18 mouse cellular contexts compared by ENCODE assay signal in genomic region chrX:163885539-163885981, GRCm38 (mm10). TPM values are rescaled to one million over a fixed set of nuclear protein-coding genes. Genes with fewer than 3 reads are reported as not detected.
A peak's percentile ranks its signal among the peaks of the same experiment; 100 is the strongest.
DNase-seq lines count a peak whose midpoint lies in the region; ATAC-seq and TF ChIP-seq lines count a peak whose summit lies in the region.
"Had no signal": no experiment of that assay in that cellular context is flagged by ENCODE, and none has a peak within 500 bp of the region (broad histone marks: within the 10 kb centered on the region; RNA-seq: fewer than 3 reads in every experiment).

No protein-coding gene starts in this region.

- H3K9me3 ChIP-seq in embryonic facial prominence, embryonic 14.5 days (ENCODE audit: control insufficient read depth, low read length): no peaks in the 10 kb centered on the region
- H3K9me3 ChIP-seq in embryonic facial prominence, embryonic 10.5 days: no peaks in the 10 kb centered on the region
- H3K9me3 ChIP-seq in midbrain, embryonic 12.5 days: no peaks in the 10 kb centered on the region
- H3K9me3 ChIP-seq in midbrain, embryonic 16.5 days (replicated peaks; ENCODE audit: control insufficient read depth, low read length, poor library complexity, severe bottlenecking): 0 out of 2 replicates have a peak, but pooled peaks cover 3% of the 10 kb centered on the region
- H3K9me3 ChIP-seq in forebrain, postnatal 0 days (ENCODE audit: low read length): no peaks in the 10 kb centered on the region
- no peaks in the 10 kb centered on the region for H3K9me3 ChIP-seq in neural tube, embryonic 15.5 days (replicated peaks)
- H3K9me3 ChIP-seq: embryonic facial prominence, embryonic 12.5 days; heart, embryonic 13.5 days had no signal

- no peak; the same call in 1 of the 2 replicates for ATAC-seq in embryonic facial prominence, embryonic 14.5 days (ENCODE audit: low read depth)
- ATAC-seq in midbrain, embryonic 12.5 days (ENCODE audit: low FRiP score, low read depth): peak; percentile 93
- no peak for ATAC-seq in midbrain, embryonic 16.5 days
- ATAC-seq in forebrain, postnatal 0 days: peak; percentile 58
- ATAC-seq in neural tube, embryonic 15.5 days (ENCODE audit: low FRiP score): peak; percentile 59; the same call in 1 of the 2 replicates
- ATAC-seq: activated CD4-positive, CD25-positive, alpha-beta regulatory T cell, adult 4 months had no signal

- no peaks in the 10 kb centered on the region for H3K36me3 ChIP-seq in embryonic facial prominence, embryonic 14.5 days (ENCODE audit: control insufficient read depth, insufficient read depth, low read length)
- H3K36me3 ChIP-seq in embryonic facial prominence, embryonic 10.5 days (replicated peaks): no peaks in the 10 kb centered on the region
- no peaks in the 10 kb centered on the region for H3K36me3 ChIP-seq in midbrain, embryonic 12.5 days
- no peaks in the 10 kb centered on the region for H3K36me3 ChIP-seq in midbrain, embryonic 16.5 days (ENCODE audit: control insufficient read depth, insufficient read depth, low read length)
- no peaks in the 10 kb centered on the region for H3K36me3 ChIP-seq in forebrain, postnatal 0 days (ENCODE audit: insufficient read depth)
- no peaks in the 10 kb centered on the region for H3K36me3 ChIP-seq in neural tube, embryonic 15.5 days
- H3K36me3 ChIP-seq: embryonic facial prominence, embryonic 12.5 days; heart, embryonic 13.5 days had no signal

- intact Hi-C loops in gastrocnemius, postnatal 36 days (cut with DNase I): no loop called here

- H3K4me2 ChIP-seq in embryonic facial prominence, embryonic 14.5 days (ENCODE audit: low read depth, low read length): no peak overlapping the region
- H3K4me2 ChIP-seq in midbrain, embryonic 12.5 days (replicated peaks): no peak overlapping the region
- no peak overlapping the region for H3K4me2 ChIP-seq in midbrain, embryonic 16.5 days (ENCODE audit: low read length)
- no peak overlapping the region for H3K4me2 ChIP-seq in forebrain, postnatal 0 days (ENCODE audit: low read depth)
- H3K4me2 ChIP-seq in neural tube, embryonic 15.5 days: no peak overlapping the region
- H3K4me2 ChIP-seq: embryonic facial prominence, embryonic 12.5 days; heart, embryonic 13.5 days had no signal

- TF ChIP-seq CTCF in forebrain, postnatal 0 days (IDR thresholded peaks at IDR 0.05; ENCODE audit: low read depth): no peak
- TF ChIP-seq CTCF in layer of hippocampus, adult 2 months (conservative IDR thresholded peaks at IDR 0.05): no peak

- H3K4me3 ChIP-seq in embryonic facial prominence, embryonic 14.5 days (ENCODE audit: low read depth, low read length): no peak overlapping the region
- H3K4me3 ChIP-seq in embryonic facial prominence, embryonic 10.5 days: no peak overlapping the region
- no peak overlapping the region for H3K4me3 ChIP-seq in midbrain, embryonic 12.5 days
- H3K4me3 ChIP-seq in midbrain, embryonic 16.5 days (ENCODE audit: low read depth, low read length): no peak overlapping the region
- H3K4me3 ChIP-seq in forebrain, postnatal 0 days (ENCODE audit: low read depth, low read length): no peak overlapping the region
- H3K4me3 ChIP-seq in neural tube, embryonic 15.5 days (replicated peaks): no peak overlapping the region
- H3K4me3 ChIP-seq in layer of hippocampus, adult 2 months: no peak overlapping the region
- H3K4me3 ChIP-seq: embryonic facial prominence, embryonic 12.5 days; heart, embryonic 13.5 days had no signal

- peak; percentile 8 for DNase-seq in embryonic facial prominence, embryonic 14.5 days (ENCODE audit: low spot score)
- DNase-seq in embryonic facial prominence, embryonic 10.5 days (ENCODE audit: low spot score): no peak
- no peak for DNase-seq in forebrain, postnatal 0 days
- no peak for DNase-seq in layer of hippocampus, adult 2 months (ENCODE audit: low spot score in 2 of 2)
- no peak for DNase-seq in gastrocnemius, postnatal 36 days
- DNase-seq: cerebellum, postnatal 25 days; gastrocnemius, postnatal 14 days; kidney, adult 9 months; liver; lung, adult 18-20 months; lung, postnatal 36 days; thymus, postnatal 4 days had no signal

- 79% methylated on average over 4 of the region's 4 CpGs for WGBS in embryonic facial prominence, embryonic 14.5 days
- 73% methylated on average over 4 of the region's 4 CpGs for WGBS in embryonic facial prominence, embryonic 10.5 days
- 59% methylated on average over 4 of the region's 4 CpGs for WGBS in midbrain, embryonic 12.5 days
- 48% methylated on average over 4 of the region's 4 CpGs for WGBS in midbrain, embryonic 16.5 days
- WGBS in forebrain, postnatal 0 days: 52% methylated on average over 4 of the region's 4 CpGs
- WGBS in neural tube, embryonic 15.5 days: 63% methylated on average over 4 of the region's 4 CpGs

- no peaks in the 10 kb centered on the region for H3K4me1 ChIP-seq in embryonic facial prominence, embryonic 14.5 days (ENCODE audit: control insufficient read depth, insufficient read depth, low read length)
- no peaks in the 10 kb centered on the region for H3K4me1 ChIP-seq in embryonic facial prominence, embryonic 10.5 days
- no peaks in the 10 kb centered on the region for H3K4me1 ChIP-seq in midbrain, embryonic 12.5 days
- no peaks in the 10 kb centered on the region for H3K4me1 ChIP-seq in midbrain, embryonic 16.5 days (ENCODE audit: control insufficient read depth, insufficient read depth, low read length)
- H3K4me1 ChIP-seq in forebrain, postnatal 0 days (ENCODE audit: insufficient read depth): no peaks in the 10 kb centered on the region
- H3K4me1 ChIP-seq in neural tube, embryonic 15.5 days: no peaks in the 10 kb centered on the region
- H3K4me1 ChIP-seq: embryonic facial prominence, embryonic 12.5 days; heart, embryonic 13.5 days had no signal

- H3K9ac ChIP-seq in embryonic facial prominence, embryonic 14.5 days (ENCODE audit: low read depth, low read length): no peak overlapping the region
- H3K9ac ChIP-seq in midbrain, embryonic 12.5 days (replicated peaks): no peak overlapping the region
- no peak overlapping the region for H3K9ac ChIP-seq in midbrain, embryonic 16.5 days (ENCODE audit: low read depth, low read length)
- H3K9ac ChIP-seq in forebrain, postnatal 0 days: no peak overlapping the region
- no peak overlapping the region for H3K9ac ChIP-seq in neural tube, embryonic 15.5 days (replicated peaks)
- H3K9ac ChIP-seq: embryonic facial prominence, embryonic 12.5 days; heart, embryonic 13.5 days had no signal

- H3K27ac ChIP-seq in embryonic facial prominence, embryonic 14.5 days (replicated peaks; ENCODE audit: low read depth, low read length): no peak overlapping the region
- H3K27ac ChIP-seq in embryonic facial prominence, embryonic 10.5 days (replicated peaks): no peak overlapping the region
- no peak overlapping the region for H3K27ac ChIP-seq in midbrain, embryonic 12.5 days (replicated peaks)
- H3K27ac ChIP-seq in midbrain, embryonic 16.5 days (ENCODE audit: low read length): no peak overlapping the region
- no peak overlapping the region for H3K27ac ChIP-seq in forebrain, postnatal 0 days (ENCODE audit: low read depth, low read length)
- no peak overlapping the region for H3K27ac ChIP-seq in neural tube, embryonic 15.5 days (replicated peaks)
- no peak overlapping the region for H3K27ac ChIP-seq in layer of hippocampus, adult 2 months
- H3K27ac ChIP-seq: embryonic facial prominence, embryonic 12.5 days; heart, embryonic 13.5 days had no signal

- H3K27me3 ChIP-seq in embryonic facial prominence, embryonic 14.5 days (replicated peaks; ENCODE audit: control insufficient read depth, insufficient read depth, low read length): 0 out of 2 replicates have a peak, but pooled peaks cover 3% of the 10 kb centered on the region
- H3K27me3 ChIP-seq in embryonic facial prominence, embryonic 10.5 days (replicated peaks; ENCODE audit: low read depth, poor library complexity, severe bottlenecking): peaks cover 62% of the 10 kb centered on the region
- H3K27me3 ChIP-seq in midbrain, embryonic 12.5 days: peaks cover 25% of the 10 kb centered on the region; the same call in 1 of the 2 replicates
- peaks cover 3% of the 10 kb centered on the region; the same call in 1 of the 2 replicates for H3K27me3 ChIP-seq in midbrain, embryonic 16.5 days (ENCODE audit: control insufficient read depth, insufficient read depth, low read depth, low read length)
- no peaks in the 10 kb centered on the region for H3K27me3 ChIP-seq in forebrain, postnatal 0 days (ENCODE audit: insufficient read depth, low read length)
- no peaks in the 10 kb centered on the region for H3K27me3 ChIP-seq in neural tube, embryonic 15.5 days (replicated peaks)
- H3K27me3 ChIP-seq: embryonic facial prominence, embryonic 12.5 days; heart, embryonic 13.5 days had no signal

RNA-seq across cellular contexts. Expression of gene Ap1s2, which starts 23.3 kb away (rescaled TPM):
- 32.6 and 38.1 TPM in 2 replicates for polyA plus RNA-seq in embryonic facial prominence, embryonic 14.5 days (2014; fragmentation: Nextera tagmentation; extraction: Ambion mirVana)
- 20.8 and 22.7 TPM in 2 replicates for polyA plus RNA-seq in embryonic facial prominence, embryonic 10.5 days (2016; fragmentation: Nextera tagmentation; extraction: Ambion mirVana)
- 46.0 and 47.9 TPM in 2 replicates for polyA plus RNA-seq in midbrain, embryonic 12.5 days (2016; fragmentation: Nextera tagmentation; extraction: Ambion mirVana)
- polyA plus RNA-seq in midbrain, embryonic 16.5 days (2015; fragmentation: Nextera tagmentation; extraction: Ambion mirVana): 120 and 133 TPM in 2 replicates
- 96.6 and 123 TPM in 2 replicates for total RNA-seq in forebrain, postnatal 0 days (2014; rRNA removed)
- polyA plus RNA-seq in forebrain, postnatal 0 days (2015; fragmentation: Nextera tagmentation; extraction: Ambion mirVana): 111 and 135 TPM in 2 replicates
- 127 and 156 TPM in 2 replicates for polyA plus RNA-seq in neural tube, embryonic 15.5 days (2015; fragmentation: Nextera tagmentation; extraction: Ambion mirVana)
- 10 to 100 TPM; 37.8 to 41.7 TPM for total RNA-seq in layer of hippocampus, adult 2 months (2021)
- total RNA-seq in gastrocnemius, postnatal 36 days (2021): 10 to 100 TPM; 25.8 to 29.7 TPM

Comparison
In these comparisons a context has a peak if more than half of its experiments do, and no peak if none do; other contexts are left out.
1. ATAC-seq: peak in midbrain, embryonic 12.5 days (single experiment), forebrain, postnatal 0 days (single experiment) and neural tube, embryonic 15.5 days (single experiment); none in embryonic facial prominence, embryonic 14.5 days (single experiment) and midbrain, embryonic 16.5 days (single experiment).